Mouse (Mus musculus): Measurements from ENCODE around the gene Fam53b.

Gene Fam53b

GRCm38 (mm10) chr7:132702492-132703070 is 111.1 kb downstream of the Fam53b start:
- no peak for DNase-seq

- DNase-seq, result no peak
These were observed 111.7 kb downstream of the Fam53b start for GRCm38 (mm10) chr7:132702024-132702423.

GRCm38 (mm10) chr7:132701412-132701811 is 112.3 kb downstream of the Fam53b start:
- no peak for DNase-seq

GRCm38 (mm10) chr7:132700107-132700506 is 113.6 kb downstream of the Fam53b start:
- no peak for DNase-seq

- DNase-seq, result no peak
These were observed 114.0 kb downstream of the Fam53b start for GRCm38 (mm10) chr7:132699639-132700038.

GRCm38 (mm10) chr7:132699165-132699564 is 114.5 kb downstream of the Fam53b start:
- DNase-seq, result no peak

GRCm38 (mm10) chr7:132698737-132699136 is 114.9 kb downstream of the Fam53b start:
- DNase-seq, result no peak

GRCm38 (mm10) chr7:132697258-132697796 is 116.4 kb downstream of the Fam53b start:
- DNase-seq, result no peak

GRCm38 (mm10) chr7:132693561-132693960 is 120.1 kb downstream of the Fam53b start:
- DNase-seq, result no peak

- no peak for DNase-seq
These were observed 121.0 kb downstream of the Fam53b start for GRCm38 (mm10) chr7:132692719-132693118.

GRCm38 (mm10) chr7:132690716-132691472 is 122.8 kb downstream of the Fam53b start:
- no peak for DNase-seq

- no peak for DNase-seq
These were observed 124.0 kb downstream of the Fam53b start for GRCm38 (mm10) chr7:132689722-132690121.

- DNase-seq, result no peak
These were observed 125.0 kb downstream of the Fam53b start for GRCm38 (mm10) chr7:132688721-132689120.

- DNase-seq, result no peak
These were observed 125.8 kb downstream of the Fam53b start for GRCm38 (mm10) chr7:132687897-132688296.

GRCm38 (mm10) chr7:132686515-132686914 is 127.2 kb downstream of the Fam53b start:
- no peak for DNase-seq

GRCm38 (mm10) chr7:132683923-132684322 is 129.8 kb downstream of the Fam53b start:
- peak; percentile 62 for DNase-seq

- DNase-seq, result peak; percentile 73
These were observed 130.8 kb downstream of the Fam53b start for GRCm38 (mm10) chr7:132682901-132683300.

GRCm38 (mm10) chr7:132682336-132682735 is 131.3 kb downstream of the Fam53b start:
- no peak for DNase-seq

GRCm38 (mm10) chr7:132681831-132682230 is 131.9 kb downstream of the Fam53b start:
- peak; percentile 59 for DNase-seq

- DNase-seq, result peak; percentile 96
These were observed 132.4 kb downstream of the Fam53b start for GRCm38 (mm10) chr7:132681296-132681695.

- DNase-seq, result no peak
These were observed 134.1 kb downstream of the Fam53b start for GRCm38 (mm10) chr7:132679549-132679948.

GRCm38 (mm10) chr7:132679117-132679516 is 134.6 kb downstream of the Fam53b start:
- peak; percentile 97 for DNase-seq

- no peak for DNase-seq
These were observed 137.8 kb downstream of the Fam53b start for GRCm38 (mm10) chr7:132675922-132676321.
